Mouse (Mus musculus) lung, embryonic 16.5 days (tissue): Measurements from ENCODE around the gene Fam102b. TPM values are rescaled to one million over a fixed set of nuclear protein-coding genes. Genes with fewer than 3 reads are reported as not detected.

ENCODE experiments used
- ATAC-seq: fragments of 200-750 bp; cut with Nextera tagmentation; 2 replicates; pipeline ENCODE4 v1.8.0; 2017; ENCODE audit warnings: low read depth, mild to moderate bottlenecking, moderate library complexity
- H3K27ac ChIP-seq: fragments of 300-500 bp; sonication (generic); 2 replicates; pipeline ENCODE4 v1.5.1; 2014; ENCODE audit warnings: mild to moderate bottlenecking, control low read depth, low read length
- H3K27me3 ChIP-seq: fragments of 300-500 bp; sonication (generic); 2 replicates; pipeline ENCODE4 v1.6.1; 2014; ENCODE audit warnings: low read depth, low read length, mixed read lengths; ENCODE audit not compliant: control insufficient read depth, insufficient read depth
- H3K36me3 ChIP-seq: fragments of 300-500 bp; sonication (generic); 2 replicates; pipeline ENCODE4 v1.6.1; 2014; ENCODE audit warnings: low read length; ENCODE audit not compliant: control insufficient read depth, insufficient read depth
- H3K4me1 ChIP-seq: fragments of 300-500 bp; sonication (generic); replicated peaks from 2 replicates; pipeline ENCODE4 v1.6.1; 2014; ENCODE audit warnings: low read length, mixed read lengths; ENCODE audit not compliant: control insufficient read depth, insufficient read depth
- H3K4me2 ChIP-seq: fragments of 300-500 bp; sonication (generic); 2 replicates; pipeline ENCODE4 v1.6.1; 2014; ENCODE audit warnings: low read depth, low read length, control low read depth
- H3K4me3 ChIP-seq: fragments of 300-500 bp; sonication (generic); 2 replicates; pipeline ENCODE4 v1.5.1; 2014; ENCODE audit warnings: mild to moderate bottlenecking, low read length, control low read depth
- H3K9ac ChIP-seq: fragments of 300-500 bp; sonication (generic); 2 replicates; pipeline ENCODE4 v1.6.1; 2014; ENCODE audit warnings: low read length, control low read depth
- H3K9me3 ChIP-seq: fragments of 300-500 bp; sonication (generic); 2 replicates; pipeline ENCODE4 v1.6.1; 2016; ENCODE audit warnings: low read length; ENCODE audit not compliant: control insufficient read depth
- WGBS: fragments of 180-500 bp; shearing (Covaris S2); extraction: QIAGEN DNeasy Blood & Tissue Kit; methylation state at CpG from one replicate; pipeline ENCODE4 v1.1.7; 2014; 5-methylcytosine and 5-hydroxymethylcytosine counted together
- polyA plus RNA-seq: library from polyadenylated mRNA; unstranded; fragments of >200 nt; fragmentation: Nextera tagmentation; extraction: Ambion mirVana; gene quantifications from 2 replicates; pipeline ENCODE4 v1.2.1, GENCODE M21; 2015

Gene Fam102b
- polyA plus RNA-seq, 1 experiment from 2014 or later: 5.5 TPM

GRCm38 (mm10) chr3:108997284-108997683, 30.1 kb downstream of the Fam102b start:
- no peak for ATAC-seq
- H3K4me2 ChIP-seq: no peak overlapping the region
- H3K27me3 ChIP-seq: no peaks in the 10 kb centered on the region
- 0 out of 2 replicates have a peak, but pooled peaks cover 2% of the 10 kb centered on the region for H3K4me1 ChIP-seq
- H3K4me3 ChIP-seq: no peak overlapping the region
- WGBS: 56% methylated on average over 11 of the region's 11 CpGs
- no peaks in the 10 kb centered on the region for H3K9me3 ChIP-seq
- no peak overlapping the region for H3K27ac ChIP-seq
- peaks cover 16% of the 10 kb centered on the region for H3K36me3 ChIP-seq
- no peak overlapping the region for H3K9ac ChIP-seq

DNA sequence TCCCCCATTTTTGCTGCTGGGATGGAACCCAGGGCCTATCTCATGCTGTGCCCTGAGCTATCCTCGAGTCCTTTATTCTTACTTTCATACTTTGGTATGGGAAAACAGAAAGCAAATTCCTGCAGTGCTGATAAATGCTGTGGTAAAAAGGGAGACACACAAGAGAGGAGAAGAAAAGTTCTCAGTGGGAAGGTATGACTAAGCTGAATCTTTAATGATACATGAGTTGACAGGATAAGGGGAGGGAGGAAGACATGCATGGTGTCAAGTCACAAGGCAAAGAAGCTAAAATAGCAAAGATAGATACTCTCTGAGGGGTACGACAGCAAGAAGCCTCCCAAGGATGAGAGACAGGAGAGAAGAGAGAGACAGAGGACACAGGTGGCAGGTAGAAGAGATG, 32.0 kb downstream of the Fam102b start:
- Histone ChIP-seq H3K4me2 (no peak overlapping the region), H3K36me3 (peaks cover 4% of the 10 kb centered on the region), H3K27me3 (no peaks in the 10 kb centered on the region), H3K27ac (no peak overlapping the region), H3K4me1 (0 out of 2 replicates have a peak, but pooled peaks cover 2% of the 10 kb centered on the region), H3K9ac (no peak overlapping the region), H3K4me3 (no peak overlapping the region), H3K9me3 (no peaks in the 10 kb centered on the region)
- no peak for ATAC-seq
- whole genome bisulfite sequencing: 83% methylated on average over 2 of the region's 2 CpGs

GRCm38 (mm10) chr3:108994477-108994876, 32.9 kb downstream of the Fam102b start:
- ATAC-seq: no peak
- Histone ChIP-seq H3K4me1 (0 out of 2 replicates have a peak, but pooled peaks cover 2% of the 10 kb centered on the region), H3K9me3 (no peaks in the 10 kb centered on the region), H3K27me3 (no peaks in the 10 kb centered on the region), H3K4me3 (no peak overlapping the region), H3K9ac (no peak overlapping the region), H3K27ac (no peak overlapping the region), H3K4me2 (no peak overlapping the region), H3K36me3 (no peaks in the 10 kb centered on the region; the same call in 1 of the 2 replicates)
- WGBS: 84% methylated on average over 2 of the region's 2 CpGs

DNA sequence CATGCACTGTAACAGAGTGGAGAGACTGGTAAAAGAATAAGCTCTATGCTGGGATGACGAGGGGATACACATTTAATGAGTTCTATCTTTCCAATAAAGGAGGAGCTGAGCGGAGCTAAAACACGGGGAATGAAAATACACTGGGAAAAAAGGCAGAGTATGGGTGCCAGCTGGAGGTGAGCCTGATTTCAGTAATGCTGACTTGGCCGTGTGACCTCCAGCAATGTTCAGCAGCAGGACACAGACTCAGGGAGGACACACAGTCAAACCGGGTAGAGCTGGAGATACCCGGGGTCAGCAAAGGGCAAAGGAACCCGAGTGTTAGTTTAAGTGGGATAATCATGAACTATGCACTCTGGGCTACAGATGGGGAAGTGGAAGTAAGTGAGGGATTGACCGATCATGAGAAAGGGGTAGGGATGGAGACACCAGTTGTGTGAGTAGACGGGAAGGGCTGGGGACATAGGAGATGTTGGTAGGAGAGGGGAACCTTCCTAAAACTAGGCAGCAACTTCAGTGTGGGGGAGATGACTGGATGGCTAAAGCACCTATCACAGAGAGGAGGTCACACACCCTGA, 37.3 kb downstream of the Fam102b start:
- no peak for ATAC-seq
- H3K4me2 ChIP-seq: no peak overlapping the region
- H3K36me3 ChIP-seq: no peaks in the 10 kb centered on the region; the same call in 1 of the 2 replicates
- H3K4me1 ChIP-seq: no peaks in the 10 kb centered on the region
- no peak overlapping the region for H3K9ac ChIP-seq
- 78% methylated on average over 9 of the region's 9 CpGs for WGBS
- no peaks in the 10 kb centered on the region for H3K27me3 ChIP-seq
- no peak overlapping the region for H3K27ac ChIP-seq
- no peak overlapping the region for H3K4me3 ChIP-seq
- H3K9me3 ChIP-seq: no peaks in the 10 kb centered on the region

DNA sequence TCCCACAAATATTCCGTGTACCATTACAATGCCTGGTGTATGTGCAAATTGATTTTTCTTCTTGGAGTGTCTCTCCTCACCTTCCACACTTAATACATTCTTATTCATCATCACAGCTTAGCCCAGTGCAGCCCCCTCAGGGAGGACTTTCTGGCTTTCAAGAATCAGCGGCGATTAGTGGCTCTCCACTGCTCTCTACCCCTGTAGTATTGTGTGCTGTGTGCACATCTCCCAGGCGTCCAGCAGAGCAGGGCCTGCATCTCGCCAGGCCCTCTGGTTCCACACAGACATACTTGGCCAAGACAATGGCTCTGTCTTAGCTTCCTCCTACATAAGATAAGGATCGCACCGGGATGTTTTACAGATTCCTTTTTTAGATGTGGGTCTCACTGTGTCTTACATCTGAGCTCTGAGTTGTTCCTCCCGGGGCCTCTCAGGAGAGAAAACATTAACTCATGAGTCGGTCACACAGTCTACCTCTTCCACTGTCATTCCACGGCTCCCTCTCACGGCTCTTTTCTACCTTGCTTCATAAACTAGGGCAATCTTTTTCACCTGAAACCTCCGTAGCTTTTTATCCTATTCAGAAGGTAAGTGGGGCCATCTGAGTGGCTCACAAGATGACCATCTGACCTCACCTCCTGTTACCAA, 40.3 kb downstream of the Fam102b start:
- H3K9ac ChIP-seq: no peak overlapping the region
- no peaks in the 10 kb centered on the region for H3K27me3 ChIP-seq
- no peak overlapping the region for H3K4me3 ChIP-seq
- no peaks in the 10 kb centered on the region for H3K4me1 ChIP-seq
- no peak for ATAC-seq
- no peaks in the 10 kb centered on the region for H3K9me3 ChIP-seq
- WGBS: 73% methylated on average over 12 of the region's 12 CpGs
- H3K27ac ChIP-seq: no peak overlapping the region
- H3K4me2 ChIP-seq: no peak overlapping the region
- no peaks in the 10 kb centered on the region; the same call in 1 of the 2 replicates for H3K36me3 ChIP-seq

DNA sequence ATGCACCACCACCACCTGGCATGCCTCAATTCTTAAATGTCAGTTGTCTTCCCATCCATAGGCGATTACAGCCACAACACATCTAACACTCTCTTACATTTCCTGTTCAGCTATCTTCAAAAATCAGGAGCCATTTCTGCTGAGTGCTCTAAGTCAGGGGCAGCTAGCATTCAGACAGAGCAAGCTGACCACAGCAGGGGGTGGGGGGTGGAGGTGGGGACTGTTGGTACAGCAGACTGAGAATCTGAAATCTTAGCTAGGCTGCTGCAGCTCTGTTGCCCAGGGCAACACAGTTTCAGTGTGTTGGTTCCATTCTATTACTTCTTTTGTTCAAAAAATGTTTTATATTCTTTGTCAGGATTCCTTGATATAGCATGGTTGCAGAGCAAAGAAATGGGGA, 40.9 kb downstream of the Fam102b start:
- H3K27me3 ChIP-seq: no peaks in the 10 kb centered on the region
- no peak overlapping the region for H3K27ac ChIP-seq
- 73% methylated on average over 1 of the region's 1 CpGs for WGBS
- H3K9ac ChIP-seq: no peak overlapping the region
- no peak overlapping the region for H3K4me2 ChIP-seq
- H3K4me3 ChIP-seq: no peak overlapping the region
- no peaks in the 10 kb centered on the region for H3K9me3 ChIP-seq
- H3K4me1 ChIP-seq: no peaks in the 10 kb centered on the region
- H3K36me3 ChIP-seq: no peaks in the 10 kb centered on the region; the same call in 1 of the 2 replicates
- ATAC-seq: no peak

DNA sequence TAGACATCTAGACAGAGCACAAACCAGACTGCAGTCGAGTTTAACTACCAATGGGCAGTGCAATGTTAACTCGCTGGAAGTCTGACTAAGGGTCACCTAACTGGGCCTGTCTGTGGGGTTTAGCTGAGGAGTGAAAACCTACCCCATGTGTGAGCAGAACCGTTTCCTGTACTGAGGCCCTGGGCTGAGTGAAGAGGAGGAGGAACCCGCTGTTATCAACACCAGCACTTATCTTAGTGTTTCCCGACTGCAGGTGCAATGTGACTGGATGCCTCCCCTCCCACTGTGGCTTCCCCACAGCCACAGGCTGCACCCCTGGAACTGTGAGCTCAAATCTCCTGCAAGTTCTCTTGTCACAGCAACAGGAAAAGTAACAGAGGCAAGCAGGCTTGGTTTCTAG, 43.4 kb downstream of the Fam102b start:
- no peak for ATAC-seq
- no peak overlapping the region for H3K9ac ChIP-seq

DNA sequence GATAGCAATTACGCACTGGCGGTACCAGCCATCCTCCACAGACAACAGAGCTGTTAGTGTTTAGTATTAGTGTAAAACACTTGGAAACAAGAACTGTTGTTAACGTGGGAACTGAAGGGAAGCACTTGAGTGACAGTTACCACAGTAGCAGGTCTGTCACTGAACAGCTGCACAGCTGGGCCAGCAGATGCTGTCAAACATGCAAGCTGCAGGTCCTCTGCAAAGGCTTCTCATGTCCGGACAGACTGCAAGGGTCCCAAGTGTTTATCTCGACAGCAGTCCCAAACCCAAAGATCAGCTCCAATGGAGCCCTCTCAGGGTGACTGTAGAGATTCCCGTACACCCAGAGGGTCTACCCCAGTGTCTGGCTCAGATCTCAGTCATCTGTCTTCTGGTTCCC, 45.5 kb downstream of the Fam102b start:
- no peak overlapping the region for H3K27ac ChIP-seq
- no peaks in the 10 kb centered on the region for H3K4me1 ChIP-seq
- H3K9me3 ChIP-seq: no peaks in the 10 kb centered on the region
- no peak overlapping the region for H3K4me3 ChIP-seq
- 71% methylated on average over 6 of the region's 6 CpGs for WGBS
- H3K9ac ChIP-seq: no peak overlapping the region
- no peak for ATAC-seq
- H3K36me3 ChIP-seq: peaks cover 15% of the 10 kb centered on the region
- no peaks in the 10 kb centered on the region for H3K27me3 ChIP-seq
- no peak overlapping the region for H3K4me2 ChIP-seq

More for the DNA sequence above, 43.4 kb downstream of the Fam102b start:
- no peak overlapping the region for H3K4me2 ChIP-seq
- 51% methylated on average over 5 of the region's 5 CpGs for WGBS
- H3K4me1 ChIP-seq: no peaks in the 10 kb centered on the region
- no peaks in the 10 kb centered on the region for H3K9me3 ChIP-seq
- H3K36me3 ChIP-seq: peaks cover 9% of the 10 kb centered on the region
- no peaks in the 10 kb centered on the region for H3K27me3 ChIP-seq
- H3K4me3 ChIP-seq: no peak overlapping the region
- no peak overlapping the region for H3K27ac ChIP-seq

DNA sequence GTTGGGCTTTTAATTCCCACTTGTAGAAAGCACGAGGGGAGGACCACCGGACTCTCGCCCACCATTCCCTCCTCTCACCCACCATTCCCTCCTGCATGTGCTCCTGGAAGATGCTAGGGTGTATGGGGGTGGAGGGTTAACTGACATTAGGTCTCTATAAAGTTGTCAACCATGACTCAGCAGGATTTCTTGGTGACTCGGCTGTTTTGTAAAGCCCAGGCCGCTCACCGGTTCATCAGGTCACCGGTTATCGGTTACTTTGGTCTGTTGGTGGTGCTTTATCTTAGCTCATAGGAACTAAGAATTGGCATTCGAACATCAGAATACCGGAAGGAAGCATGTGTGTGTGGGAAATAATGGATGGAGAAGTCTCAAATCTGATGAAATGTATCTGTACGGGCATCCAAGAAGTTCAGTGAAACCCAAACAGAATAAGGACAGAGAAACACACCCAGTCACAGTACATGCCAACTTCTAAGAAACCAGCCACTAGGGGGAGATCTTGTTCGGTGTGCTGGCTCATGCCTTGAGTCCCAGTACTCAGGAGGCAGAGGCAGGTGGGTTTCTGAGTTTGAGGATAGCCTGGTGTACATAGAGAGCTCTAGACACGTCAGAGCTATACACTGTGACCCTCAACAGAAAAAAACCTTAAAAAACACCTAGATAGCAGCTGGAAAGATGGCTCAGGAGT, 49.9 kb downstream of the Fam102b start:
- Histone ChIP-seq H3K4me1 (no peaks in the 10 kb centered on the region), H3K4me2 (no peak overlapping the region), H3K27me3 (no peaks in the 10 kb centered on the region), H3K9me3 (no peaks in the 10 kb centered on the region), H3K27ac (no peak overlapping the region), H3K4me3 (no peak overlapping the region), H3K9ac (no peak overlapping the region), H3K36me3 (peaks cover 15% of the 10 kb centered on the region)
- WGBS: 93% methylated on average over 13 of the region's 13 CpGs
- no peak for ATAC-seq
